Mouse (Mus musculus) stomach, embryonic 15.5 days (tissue): ENCODE measurements around the gene Klhl29. TPM values are rescaled to one million over a fixed set of nuclear protein-coding genes. Genes with fewer than 3 reads are reported as not detected.

Experiments
- ATAC-seq: fragments of 200-750 bp; cut with Nextera tagmentation; 2 replicates; pipeline ENCODE4 v1.8.0; 2017; ENCODE audit warnings: low read depth, moderate number of reproducible peaks, moderate TSS enrichment; ENCODE audit not compliant: insufficient read depth, low FRiP score
- H3K27ac ChIP-seq: fragments of 300-500 bp; sonication (generic); 2 replicates; pipeline ENCODE4 v1.5.1; 2015; ENCODE audit warnings: mild to moderate bottlenecking, inconsistent platforms
- H3K27me3 ChIP-seq: fragments of 300-500 bp; sonication (generic); replicated peaks from 2 replicates; pipeline ENCODE4 v1.6.1; 2015; ENCODE audit warnings: inconsistent platforms
- H3K36me3 ChIP-seq: fragments of 300-500 bp; sonication (generic); 2 replicates; pipeline ENCODE4 v1.6.1; 2015; ENCODE audit warnings: inconsistent platforms
- H3K4me1 ChIP-seq: fragments of 300-500 bp; sonication (generic); 2 replicates; pipeline ENCODE4 v1.6.1; 2015; ENCODE audit warnings: inconsistent platforms
- H3K4me2 ChIP-seq: fragments of 300-500 bp; sonication (generic); 2 replicates; pipeline ENCODE4 v1.6.1; 2015; ENCODE audit warnings: mild to moderate bottlenecking, inconsistent platforms
- H3K4me3 ChIP-seq: fragments of 300-500 bp; sonication (generic); replicated peaks from 2 replicates; pipeline ENCODE4 v1.5.1; 2015; ENCODE audit warnings: inconsistent platforms
- H3K9ac ChIP-seq: fragments of 300-500 bp; sonication (generic); 2 replicates; pipeline ENCODE4 v1.6.1; 2015; ENCODE audit warnings: inconsistent platforms
- H3K9me3 ChIP-seq: fragments of 300-500 bp; sonication (generic); 2 replicates; pipeline ENCODE4 v1.6.1; 2016; ENCODE audit warnings: inconsistent platforms
- WGBS: fragments of 180-500 bp; shearing (Covaris S2); methylation state at CpG from one replicate; pipeline ENCODE4 v1.1.7; 2015; 5-methylcytosine and 5-hydroxymethylcytosine counted together
- polyA plus RNA-seq: library from polyadenylated mRNA; unstranded; fragments of >200 nt; fragmentation: Nextera tagmentation; extraction: Ambion mirVana; gene quantifications from 2 replicates; pipeline ENCODE4 v1.2.1, GENCODE M21; 2015

Klhl29 gene
- polyA plus RNA-seq, 1 experiment from 2014 or later = 1.6 TPM

DNA sequence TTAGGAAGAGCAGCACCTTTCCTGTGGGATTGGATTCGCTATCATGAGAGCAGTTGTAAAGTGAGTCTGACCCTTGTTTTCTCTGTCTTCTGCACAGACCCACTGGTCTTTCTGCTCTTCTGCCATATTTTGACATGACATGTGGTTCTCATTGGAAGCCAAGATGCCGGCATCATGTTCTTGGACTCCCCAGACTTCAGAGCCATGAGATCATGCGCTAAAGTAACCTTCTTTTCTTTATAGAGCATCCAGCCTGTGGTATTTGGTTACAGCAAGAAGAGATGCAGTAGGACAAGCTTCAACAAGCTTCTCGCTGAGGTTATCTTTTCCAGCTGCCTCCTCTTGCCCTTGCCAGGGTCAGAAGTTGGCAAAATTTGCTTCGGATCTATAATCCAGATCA, 145.0 kb downstream of the Klhl29 start:
- Histone ChIP-seq H3K27ac (no peak overlapping the region), H3K36me3 (no peaks in the 10 kb centered on the region), H3K27me3 (no peaks in the 10 kb centered on the region), H3K4me1 (no peaks in the 10 kb centered on the region), H3K4me2 (no peak overlapping the region), H3K9me3 (no peaks in the 10 kb centered on the region), H3K9ac (no peak overlapping the region), H3K4me3 (no peak overlapping the region)
- WGBS = 88% methylated on average over 5 of the region's 5 CpGs
- ATAC-seq = no peak

DNA sequence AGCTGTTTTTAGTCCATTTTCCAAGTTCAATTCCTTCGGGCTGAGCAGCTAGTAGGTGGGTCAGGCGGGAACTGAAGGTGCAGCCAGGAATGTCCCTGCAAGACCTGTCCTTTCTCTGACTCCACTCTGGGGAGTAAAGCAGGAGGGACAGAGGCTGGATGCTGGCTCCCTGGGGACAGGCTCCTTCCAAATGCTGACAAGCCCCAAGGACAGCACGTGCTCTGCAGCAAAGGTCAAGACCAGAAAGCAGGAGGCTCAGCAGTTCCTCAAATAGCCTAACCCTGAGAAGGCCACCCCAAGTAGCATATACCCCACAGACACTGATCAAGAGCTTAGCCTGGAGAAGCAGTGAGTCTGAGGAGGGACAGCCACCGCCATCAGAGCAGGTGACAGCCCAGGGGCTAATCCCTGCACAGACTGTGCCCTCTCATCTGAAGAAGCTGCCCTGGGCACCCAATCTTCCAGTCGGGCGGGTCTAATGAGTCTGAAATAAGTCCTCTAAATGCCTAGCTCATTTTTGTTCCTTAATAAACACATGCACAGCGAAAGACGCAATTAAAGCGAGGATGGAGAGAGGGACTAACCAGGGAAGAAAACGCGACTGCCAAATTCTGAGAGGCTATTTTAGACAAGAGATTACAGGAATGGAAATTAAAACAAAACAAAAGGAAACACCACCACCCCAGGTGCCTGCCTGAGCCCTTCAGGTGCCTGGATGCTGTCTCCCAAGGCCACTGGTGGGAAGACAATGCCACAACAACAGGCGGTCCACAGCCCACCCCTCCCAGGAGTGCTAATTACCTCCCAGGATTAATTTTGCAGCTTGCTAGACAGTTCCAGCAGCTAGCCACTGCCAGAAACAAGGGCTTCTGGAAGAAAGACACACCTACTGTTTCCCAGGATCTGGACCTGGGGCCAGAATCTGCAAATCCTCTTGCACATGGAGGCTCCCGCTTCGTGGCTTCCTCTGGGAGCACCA, 148.5 kb downstream of the Klhl29 start:
- no peaks in the 10 kb centered on the region for H3K9me3 ChIP-seq
- no peak overlapping the region for H3K9ac ChIP-seq
- ATAC-seq = no peak
- H3K27me3 ChIP-seq = no peaks in the 10 kb centered on the region
- H3K4me1 ChIP-seq = no peaks in the 10 kb centered on the region
- H3K36me3 ChIP-seq = no peaks in the 10 kb centered on the region
- no peak overlapping the region for H3K4me3 ChIP-seq
- WGBS = 64% methylated on average over 14 of the region's 14 CpGs
- H3K4me2 ChIP-seq = no peak overlapping the region
- no peak overlapping the region for H3K27ac ChIP-seq

DNA sequence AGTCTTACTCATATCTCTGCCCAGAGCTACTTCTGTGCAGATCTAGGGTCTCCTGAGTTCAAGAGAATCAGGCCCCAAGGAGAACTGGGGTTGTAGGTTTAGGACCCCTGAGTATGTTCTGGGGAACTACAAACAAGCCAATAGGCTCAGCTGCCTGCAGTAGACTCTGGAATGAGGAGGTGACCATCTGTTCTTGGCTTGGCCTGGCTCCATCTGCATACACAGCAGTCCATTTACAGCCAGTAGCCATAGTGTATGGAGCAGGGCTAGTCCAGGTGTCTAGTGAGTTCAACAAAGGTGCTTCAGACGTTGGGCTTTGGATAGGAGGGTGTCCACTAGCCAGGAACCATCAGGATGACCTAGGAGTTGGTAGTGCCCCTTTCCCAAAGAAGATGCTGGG, 151.9 kb downstream of the Klhl29 start:
- H3K4me2 ChIP-seq = no peak overlapping the region
- WGBS = 56% methylated on average over 1 of the region's 1 CpGs
- H3K4me3 ChIP-seq = no peak overlapping the region
- no peaks in the 10 kb centered on the region for H3K9me3 ChIP-seq
- peaks cover 6% of the 10 kb centered on the region; the same call in 1 of the 2 replicates for H3K4me1 ChIP-seq
- no peak for ATAC-seq
- H3K27ac ChIP-seq = no peak overlapping the region
- no peak overlapping the region for H3K9ac ChIP-seq
- H3K36me3 ChIP-seq = no peaks in the 10 kb centered on the region
- H3K27me3 ChIP-seq = no peaks in the 10 kb centered on the region

DNA sequence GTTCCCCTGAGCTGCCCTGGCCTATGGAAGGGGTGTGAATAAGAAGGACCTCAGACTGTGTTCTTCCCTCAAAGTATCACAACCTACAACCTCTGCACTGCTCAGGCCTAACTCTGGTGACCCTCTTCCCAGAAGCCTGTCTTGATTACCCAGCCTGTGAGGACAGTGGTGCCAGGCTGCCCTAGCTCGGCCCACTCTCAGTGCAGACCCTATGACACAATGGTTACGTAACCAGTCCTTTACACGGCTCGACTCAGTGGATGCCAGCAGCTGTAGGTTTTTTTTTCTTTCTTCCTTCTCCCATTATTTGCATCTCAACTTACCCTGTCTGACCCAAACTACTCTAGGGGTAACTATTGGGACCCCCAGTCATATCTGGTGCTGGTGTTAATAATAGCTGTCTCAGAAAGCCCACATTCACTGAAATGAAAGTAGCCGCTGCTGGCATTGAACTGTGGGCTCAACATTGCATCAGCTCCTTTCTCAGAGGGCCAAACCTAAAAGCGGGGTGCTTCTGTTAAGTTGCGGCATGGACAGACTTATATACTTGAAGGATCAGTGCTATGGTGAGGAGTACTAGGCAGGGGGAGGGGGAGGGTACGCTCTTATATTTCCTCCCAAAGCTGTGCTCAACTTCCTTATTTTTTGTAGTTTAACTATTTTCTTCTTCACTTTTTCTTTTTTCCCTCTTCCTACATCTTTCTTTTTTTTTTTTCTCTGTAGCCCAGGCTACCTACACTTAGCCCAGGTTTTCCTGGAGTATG, 152.9 kb downstream of the Klhl29 start:
- H3K36me3 ChIP-seq = no peaks in the 10 kb centered on the region
- H3K27ac ChIP-seq = no peak overlapping the region
- H3K4me1 ChIP-seq = peaks cover 6% of the 10 kb centered on the region; the same call in 1 of the 2 replicates
- no peak overlapping the region for H3K9ac ChIP-seq
- H3K4me3 ChIP-seq = no peak overlapping the region
- WGBS = 91% methylated on average over 8 of the region's 8 CpGs
- ATAC-seq = no peak
- H3K9me3 ChIP-seq = no peaks in the 10 kb centered on the region
- no peaks in the 10 kb centered on the region for H3K27me3 ChIP-seq
- no peak overlapping the region for H3K4me2 ChIP-seq

DNA sequence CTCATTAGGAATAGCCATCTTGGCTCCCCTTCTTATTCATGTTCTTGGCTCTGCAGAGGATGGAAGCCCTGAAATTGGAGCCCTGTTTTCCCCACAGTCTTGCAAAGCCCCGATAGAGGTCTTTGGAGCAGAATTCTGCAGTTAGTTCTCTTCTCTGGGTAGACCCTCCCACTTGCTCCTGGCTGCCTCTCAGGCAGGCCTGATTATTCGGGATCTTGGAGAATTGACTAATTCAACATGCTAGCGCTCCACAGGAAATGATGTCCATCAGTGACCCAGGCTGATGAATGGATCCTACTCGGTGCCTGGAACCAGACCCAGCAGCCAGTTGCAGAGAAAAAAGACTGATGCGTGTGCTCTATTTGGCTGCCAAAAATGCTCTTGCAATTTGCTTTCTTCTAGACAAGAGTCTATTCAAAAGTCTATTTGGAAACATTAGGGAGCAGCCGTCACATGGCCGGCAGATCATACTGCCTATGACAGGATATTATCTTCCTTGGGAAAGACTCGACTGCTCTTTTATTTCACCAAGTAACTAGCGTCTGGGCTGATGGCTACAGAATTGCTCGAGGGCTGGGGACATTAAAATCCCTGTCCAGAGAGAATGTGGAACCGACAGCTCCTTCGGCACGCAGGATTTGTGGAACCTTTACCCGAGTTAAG, 155.4 kb downstream of the Klhl29 start:
- Histone ChIP-seq H3K27ac (0 out of 2 replicates have a peak overlapping the region, but pooled peaks have one; percentile 18), H3K4me1 (peaks cover 6% of the 10 kb centered on the region; the same call in 1 of the 2 replicates), H3K9ac (no peak overlapping the region), H3K27me3 (no peaks in the 10 kb centered on the region), H3K4me3 (no peak overlapping the region), H3K36me3 (no peaks in the 10 kb centered on the region), H3K9me3 (no peaks in the 10 kb centered on the region), H3K4me2 (no peak overlapping the region)
- WGBS = 57% methylated on average over 14 of the region's 14 CpGs
- peak; percentile 45 for ATAC-seq

DNA sequence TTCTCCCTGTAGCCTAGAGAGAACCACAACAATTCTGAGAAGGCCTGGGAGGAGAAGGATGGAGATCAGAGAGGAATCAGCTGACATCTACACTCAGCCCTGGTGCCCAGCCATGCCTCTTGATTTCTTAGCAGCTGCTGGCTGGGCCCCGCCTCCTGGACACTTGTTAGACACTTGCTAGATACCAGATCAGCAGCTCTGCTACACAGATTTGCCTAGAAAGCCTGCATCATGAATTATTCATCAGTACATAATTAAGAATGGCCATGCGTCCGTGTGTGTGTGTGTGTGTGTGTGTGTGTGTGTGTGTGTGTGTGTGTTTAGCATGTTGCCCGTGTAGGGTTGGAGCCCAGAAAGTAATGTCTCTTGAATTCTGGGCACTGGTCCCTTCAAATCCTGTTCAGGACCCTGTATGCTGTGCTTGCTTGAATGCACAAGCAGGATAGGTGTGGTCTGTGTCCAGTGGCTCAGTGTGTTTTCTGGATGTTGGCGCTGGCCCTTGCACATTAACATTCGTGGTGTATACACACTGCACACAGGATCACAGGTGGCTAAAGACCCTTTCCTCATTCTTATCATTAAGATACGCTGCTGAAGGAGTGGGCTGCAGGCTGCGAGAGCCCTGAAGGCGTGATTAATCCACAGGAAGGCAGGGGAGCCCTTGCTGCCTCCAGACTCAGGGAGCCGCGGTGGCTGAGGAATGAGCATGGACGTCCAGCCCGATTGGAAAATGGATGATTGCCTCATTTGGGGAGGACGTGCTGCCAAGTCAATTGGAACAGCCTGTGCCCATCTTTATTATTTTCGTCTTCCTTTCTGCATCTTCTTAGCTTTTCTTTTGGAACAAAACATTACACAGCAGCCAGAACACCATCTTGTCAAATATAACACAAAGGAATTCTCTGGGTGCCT, 159.4 kb downstream of the Klhl29 start:
- Histone ChIP-seq H3K36me3 (no peaks in the 10 kb centered on the region), H3K4me3 (no peak overlapping the region), H3K27me3 (no peaks in the 10 kb centered on the region), H3K9me3 (no peaks in the 10 kb centered on the region), H3K4me2 (no peak overlapping the region), H3K27ac (no peak overlapping the region), H3K9ac (no peak overlapping the region), H3K4me1 (peaks cover 16% of the 10 kb centered on the region)
- WGBS = 62% methylated on average over 15 of the region's 15 CpGs
- ATAC-seq = no peak

DNA sequence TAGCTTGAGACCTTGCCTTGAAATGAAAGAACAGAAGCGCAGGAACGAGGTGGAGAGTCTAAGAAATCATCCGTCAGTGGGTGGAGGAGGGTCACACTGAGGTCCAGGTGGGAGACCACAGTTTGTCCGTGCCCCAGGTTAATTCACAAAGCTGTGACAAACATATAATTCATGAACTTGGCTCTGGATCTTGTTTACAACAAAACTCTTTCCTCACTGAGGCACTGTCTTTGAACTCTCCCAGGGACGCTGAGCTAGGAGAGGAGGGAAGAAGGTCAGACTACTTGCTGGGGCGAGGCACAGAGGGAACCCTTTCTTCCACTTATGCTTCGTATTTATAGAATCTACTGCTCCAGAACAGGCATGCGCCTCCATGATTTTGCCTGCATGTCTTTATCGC, 161.2 kb downstream of the Klhl29 start:
- no peaks in the 10 kb centered on the region for H3K27me3 ChIP-seq
- H3K4me1 ChIP-seq = peaks cover 10% of the 10 kb centered on the region
- H3K4me2 ChIP-seq = no peak overlapping the region
- H3K36me3 ChIP-seq = no peaks in the 10 kb centered on the region
- WGBS = 70% methylated on average over 9 of the region's 9 CpGs
- H3K4me3 ChIP-seq = no peak overlapping the region
- ATAC-seq = no peak
- H3K27ac ChIP-seq = peak overlapping the region; percentile 70
- no peaks in the 10 kb centered on the region for H3K9me3 ChIP-seq
- H3K9ac ChIP-seq = no peak overlapping the region

DNA sequence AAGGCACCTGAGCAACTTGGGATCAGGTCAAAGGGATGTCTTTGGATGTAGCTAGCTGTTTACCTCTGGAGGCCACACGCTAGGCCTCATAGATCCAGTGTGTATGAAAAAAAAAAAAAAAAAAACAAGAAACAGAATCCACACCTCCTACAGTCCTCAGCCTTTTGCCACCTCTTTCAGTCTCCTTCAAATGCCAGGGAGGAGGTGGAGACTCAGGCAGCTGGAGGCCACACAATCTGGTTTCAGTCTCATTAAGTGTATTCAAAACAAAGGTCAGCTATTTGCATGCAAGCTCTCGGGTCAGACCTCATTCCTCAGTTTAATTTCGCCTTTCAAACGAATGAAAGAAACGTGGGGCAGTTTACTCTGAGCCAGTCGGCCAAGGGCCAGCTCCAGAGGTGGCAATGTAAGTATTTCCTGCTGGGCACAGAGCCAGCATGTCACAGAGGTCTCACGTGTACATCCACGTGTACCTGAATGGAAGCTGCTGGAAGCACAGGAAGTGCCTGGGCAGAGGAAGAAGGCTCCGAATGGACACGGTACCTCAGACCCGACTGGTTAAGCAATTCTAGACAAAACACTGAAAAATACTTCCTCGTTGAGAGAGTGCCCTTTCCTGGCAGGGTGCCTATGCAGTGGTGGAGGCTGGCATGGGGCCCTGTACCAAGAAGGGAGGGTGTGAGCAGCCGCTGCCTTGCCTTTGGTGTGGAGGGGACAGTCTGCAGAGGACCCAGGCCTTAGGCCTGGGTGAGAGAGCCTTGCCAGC, 162.0 kb downstream of the Klhl29 start:
- H3K27me3 ChIP-seq = no peaks in the 10 kb centered on the region
- peak; percentile 77 for ATAC-seq
- peak overlapping the region; percentile 70 for H3K27ac ChIP-seq
- no peak overlapping the region for H3K4me2 ChIP-seq
- no peaks in the 10 kb centered on the region for H3K36me3 ChIP-seq
- H3K4me1 ChIP-seq = peaks cover 10% of the 10 kb centered on the region
- H3K9ac ChIP-seq = no peak overlapping the region
- H3K4me3 ChIP-seq = no peak overlapping the region
- 21% methylated on average over 13 of the region's 13 CpGs for WGBS
- no peaks in the 10 kb centered on the region for H3K9me3 ChIP-seq

DNA sequence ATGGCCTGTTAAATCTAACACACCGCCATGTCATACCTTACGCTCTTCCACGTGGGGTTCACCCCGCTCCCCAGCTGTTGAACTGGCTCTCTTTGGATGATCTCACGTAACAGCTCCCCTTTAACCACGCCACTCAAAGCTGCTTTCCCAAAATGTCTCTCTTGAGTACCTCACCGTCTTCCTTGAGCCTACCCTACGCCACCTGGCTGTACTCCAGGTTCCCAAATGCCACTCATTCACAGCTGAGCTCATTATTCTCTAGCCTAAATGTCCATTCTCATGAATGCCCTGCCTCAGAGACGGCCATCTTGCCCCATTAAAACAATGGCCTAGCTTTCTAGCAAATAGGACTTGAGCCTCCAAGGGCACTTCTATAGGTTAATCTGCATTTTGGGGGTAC, 163.6 kb downstream of the Klhl29 start:
- H3K36me3 ChIP-seq = no peaks in the 10 kb centered on the region
- H3K9me3 ChIP-seq = no peaks in the 10 kb centered on the region
- H3K4me3 ChIP-seq = no peak overlapping the region
- no peak overlapping the region for H3K9ac ChIP-seq
- no peak overlapping the region for H3K4me2 ChIP-seq
- WGBS = 93% methylated on average over 9 of the region's 9 CpGs
- H3K27ac ChIP-seq = no peak overlapping the region
- peaks cover 10% of the 10 kb centered on the region for H3K4me1 ChIP-seq
- ATAC-seq = no peak
- no peaks in the 10 kb centered on the region for H3K27me3 ChIP-seq

DNA sequence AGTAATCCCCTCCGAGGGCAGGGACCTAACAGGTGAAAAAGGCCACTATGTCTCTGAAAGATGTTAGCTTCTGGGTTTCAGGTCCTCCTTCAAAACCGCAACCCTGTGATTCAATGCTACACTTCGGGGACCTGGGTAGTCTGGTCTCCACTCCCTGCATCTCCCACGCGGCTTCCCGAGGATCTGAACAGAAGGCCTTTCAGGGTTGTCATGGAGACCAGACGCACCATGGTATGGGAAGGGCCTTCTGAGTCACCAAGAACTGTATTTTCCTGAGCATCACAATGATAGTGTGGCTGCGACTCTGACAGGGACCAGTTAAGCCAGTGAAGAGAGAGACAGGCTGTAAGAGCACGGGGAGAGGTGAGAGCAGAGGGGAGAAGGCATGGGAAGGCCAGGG, 164.7 kb downstream of the Klhl29 start:
- Histone ChIP-seq H3K27me3 (no peaks in the 10 kb centered on the region), H3K4me2 (no peak overlapping the region), H3K27ac (no peak overlapping the region), H3K9ac (no peak overlapping the region), H3K4me1 (peaks cover 10% of the 10 kb centered on the region), H3K9me3 (no peaks in the 10 kb centered on the region), H3K36me3 (no peaks in the 10 kb centered on the region), H3K4me3 (no peak overlapping the region)
- 72% methylated on average over 9 of the region's 9 CpGs for WGBS
- no peak for ATAC-seq
